Mouse (Mus musculus): ENCODE measurements around the gene Galnt12. TPM values are rescaled to one million over a fixed set of nuclear protein-coding genes. Genes with fewer than 3 reads are reported as not detected.

Galnt12 gene
- polyA plus RNA-seq, 2 experiments from 2014 or later: 5.3 to 8.7 TPM

- ATAC-seq: no peak
These were observed 69.5 kb downstream of the Galnt12 start for GRCm38 (mm10) chr4:47161103-47161755.

GRCm38 (mm10) chr4:47161756-47162587, 70.3 kb downstream of the Galnt12 start:
- ATAC-seq: no peak

- ATAC-seq: no peak
These were observed 80.6 kb downstream of the Galnt12 start for GRCm38 (mm10) chr4:47172314-47172713.

Other genes starting within 250 kb of the Galnt12 start
- gene Gabbr2, start 100.0 kb upstream of the Galnt12 start, polyA plus RNA-seq (2017; shearing (Covaris generic)): under 1 TPM in 1 of 2 experiments, not detected in 1; 0.32 TPM
- not detected for gene Anks6, start 34.5 kb upstream of the Galnt12 start, polyA plus RNA-seq (2017; shearing (Covaris generic))
- 1 to 10 TPM; 3.2 to 3.9 TPM for gene Col15a1, start 116.3 kb downstream of the Galnt12 start, polyA plus RNA-seq (2017; shearing (Covaris generic))

All from CD4-positive, CD25-positive, alpha-beta regulatory T cell, adult 4 months (primary cell).